Mouse (Mus musculus): ENCODE measurements around the gene Med17. TPM values are rescaled to one million over a fixed set of nuclear protein-coding genes. Genes with fewer than 3 reads are reported as not detected.

The Med17 gene
- total RNA-seq, 1 experiment: 51.5 TPM

- no peak overlapping the region for H3K27ac ChIP-seq (ENCODE audit: insufficient read depth, low read depth, low read length, poor library complexity, severe bottlenecking)
- no peaks in the 10 kb centered on the region for H3K9me3 ChIP-seq (ENCODE audit: control insufficient read depth, insufficient read depth, low read depth, low read length)
- H3K4me1 ChIP-seq (ENCODE audit: control insufficient read depth in 2 of 2, insufficient read depth in 2 of 2, low read length in 2 of 2, poor library complexity in 1 of 2): peaks cover 3 to 16% of the 10 kb centered on the region in 2 experiments
- H3K4me3 ChIP-seq (ENCODE audit: insufficient read depth in 1 of 2, low read depth in 1 of 2, low read length in 2 of 2, poor library complexity in 1 of 2, severe bottlenecking in 1 of 2): no peak overlapping the region
- H3K36me3 ChIP-seq (ENCODE audit: control insufficient read depth, insufficient read depth, low read length, poor library complexity, severe bottlenecking): no peaks in the 10 kb centered on the region
- TF ChIP-seq ZC3H11A (IDR thresholded peaks at IDR 0.05; ENCODE audit: borderline replicate concordance, low read depth, low read length) (no peak), HCFC1 (IDR thresholded peaks at IDR 0.05; ENCODE audit: borderline replicate concordance, insufficient read depth, low read length) (no peak), CHD2 (IDR thresholded peaks at IDR 0.05; ENCODE audit: low read depth, low read length) (no peak), ZNF384 (IDR thresholded peaks at IDR 0.05; ENCODE audit: low read depth, low read length) (no peak), MAFK (IDR thresholded peaks at IDR 0.05; ENCODE audit: insufficient read depth, low read depth, low read length) (no peak)
- in situ Hi-C loops (cut with MboI; ENCODE audit: low sequenced_read_pairs in 2 of 2, unreplicated experiment in 2 of 2): no loop called here
- DNase-seq (ENCODE audit: low read depth, low spot score): no peak
- H3K9ac ChIP-seq (ENCODE audit: insufficient read depth, low read depth, low read length, poor library complexity, severe bottlenecking): peak overlapping the region; percentile 13; the same call in 1 of the 2 replicates
Observed at GRCm38 (mm10) chr9:15237516-15238296, 42.0 kb downstream of the Med17 start.

GRCm38 (mm10) chr9:15235986-15236385 lies 43.7 kb downstream of the Med17 start:
- DNase-seq (ENCODE audit: low read depth, low spot score): no peak
- Histone ChIP-seq H3K4me1 (ENCODE audit: control insufficient read depth in 2 of 2, insufficient read depth in 2 of 2, low read length in 2 of 2, poor library complexity in 1 of 2) (peaks cover 3 to 16% of the 10 kb centered on the region in 2 experiments), H3K36me3 (ENCODE audit: control insufficient read depth, insufficient read depth, low read length, poor library complexity, severe bottlenecking) (no peaks in the 10 kb centered on the region), H3K9me3 (ENCODE audit: control insufficient read depth, insufficient read depth, low read depth, low read length) (no peaks in the 10 kb centered on the region), H3K9ac (ENCODE audit: insufficient read depth, low read depth, low read length, poor library complexity, severe bottlenecking) (no peak overlapping the region), H3K27ac (ENCODE audit: insufficient read depth, low read depth, low read length, poor library complexity, severe bottlenecking) (no peak overlapping the region), H3K4me3 (ENCODE audit: insufficient read depth in 1 of 2, low read depth in 1 of 2, low read length in 2 of 2, poor library complexity in 1 of 2, severe bottlenecking in 1 of 2) (no peak overlapping the region)
- no peak for TF ChIP-seq CHD2 (IDR thresholded peaks at IDR 0.05; ENCODE audit: low read depth, low read length)
- no peak for TF ChIP-seq MAFK (IDR thresholded peaks at IDR 0.05; ENCODE audit: insufficient read depth, low read depth, low read length)
- TF ChIP-seq HCFC1 (IDR thresholded peaks at IDR 0.05; ENCODE audit: borderline replicate concordance, insufficient read depth, low read length): no peak
- no peak for TF ChIP-seq ZNF384 (IDR thresholded peaks at IDR 0.05; ENCODE audit: low read depth, low read length)
- no peak for TF ChIP-seq ZC3H11A (IDR thresholded peaks at IDR 0.05; ENCODE audit: borderline replicate concordance, low read depth, low read length)
- in situ Hi-C loops (cut with MboI; ENCODE audit: low sequenced_read_pairs in 2 of 2, unreplicated experiment in 2 of 2): no loop called here

- H3K4me3 ChIP-seq (ENCODE audit: insufficient read depth in 1 of 2, low read depth in 1 of 2, low read length in 2 of 2, poor library complexity in 1 of 2, severe bottlenecking in 1 of 2): no peak overlapping the region
- H3K36me3 ChIP-seq (ENCODE audit: control insufficient read depth, insufficient read depth, low read length, poor library complexity, severe bottlenecking): no peaks in the 10 kb centered on the region
- H3K9me3 ChIP-seq (ENCODE audit: control insufficient read depth, insufficient read depth, low read depth, low read length): no peaks in the 10 kb centered on the region
- no peak overlapping the region for H3K9ac ChIP-seq (ENCODE audit: insufficient read depth, low read depth, low read length, poor library complexity, severe bottlenecking)
- DNase-seq (ENCODE audit: low read depth, low spot score): no peak
- no peak overlapping the region for H3K27ac ChIP-seq (ENCODE audit: insufficient read depth, low read depth, low read length, poor library complexity, severe bottlenecking)
- H3K4me1 ChIP-seq (ENCODE audit: control insufficient read depth in 2 of 2, insufficient read depth in 2 of 2, low read length in 2 of 2, poor library complexity in 1 of 2): peaks cover 3 to 15% of the 10 kb centered on the region in 2 experiments
- TF ChIP-seq HCFC1 (IDR thresholded peaks at IDR 0.05; ENCODE audit: borderline replicate concordance, insufficient read depth, low read length) (no peak), MAFK (IDR thresholded peaks at IDR 0.05; ENCODE audit: insufficient read depth, low read depth, low read length) (no peak), ZC3H11A (IDR thresholded peaks at IDR 0.05; ENCODE audit: borderline replicate concordance, low read depth, low read length) (no peak), CHD2 (IDR thresholded peaks at IDR 0.05; ENCODE audit: low read depth, low read length) (no peak), ZNF384 (IDR thresholded peaks at IDR 0.05; ENCODE audit: low read depth, low read length) (no peak)
- in situ Hi-C loops (cut with MboI; ENCODE audit: low sequenced_read_pairs in 2 of 2, unreplicated experiment in 2 of 2): no loop called here
Observed at GRCm38 (mm10) chr9:15233604-15234003, 46.1 kb downstream of the Med17 start.

GRCm38 (mm10) chr9:15232445-15232844 lies 47.3 kb downstream of the Med17 start:
- Histone ChIP-seq H3K27ac (ENCODE audit: insufficient read depth, low read depth, low read length, poor library complexity, severe bottlenecking) (no peak overlapping the region), H3K9ac (ENCODE audit: insufficient read depth, low read depth, low read length, poor library complexity, severe bottlenecking) (no peak overlapping the region), H3K4me3 (ENCODE audit: insufficient read depth in 1 of 2, low read depth in 1 of 2, low read length in 2 of 2, poor library complexity in 1 of 2, severe bottlenecking in 1 of 2) (no peak overlapping the region), H3K9me3 (ENCODE audit: control insufficient read depth, insufficient read depth, low read depth, low read length) (no peaks in the 10 kb centered on the region), H3K36me3 (ENCODE audit: control insufficient read depth, insufficient read depth, low read length, poor library complexity, severe bottlenecking) (peaks cover 2% of the 10 kb centered on the region; the same call in 1 of the 2 replicates), H3K4me1 (ENCODE audit: control insufficient read depth in 2 of 2, insufficient read depth in 2 of 2, low read length in 2 of 2, poor library complexity in 1 of 2) (peaks cover under 1 to 3% of the 10 kb centered on the region in 2 experiments)
- in situ Hi-C loops (cut with MboI; ENCODE audit: low sequenced_read_pairs in 2 of 2, unreplicated experiment in 2 of 2): no loop called here
- TF ChIP-seq CHD2 (IDR thresholded peaks at IDR 0.05; ENCODE audit: low read depth, low read length): no peak
- TF ChIP-seq ZC3H11A (IDR thresholded peaks at IDR 0.05; ENCODE audit: borderline replicate concordance, low read depth, low read length): no peak
- TF ChIP-seq MAFK (IDR thresholded peaks at IDR 0.05; ENCODE audit: insufficient read depth, low read depth, low read length): no peak
- no peak for DNase-seq (ENCODE audit: low read depth, low spot score)

Measured in ES-E14 (cell line).